Mouse (Mus musculus) limb, embryonic 14.5 days (tissue): ENCODE data around the gene Lin7a. TPM values are rescaled to one million over a fixed set of nuclear protein-coding genes. Genes with fewer than 3 reads are reported as not detected.

ENCODE experiments used
- ATAC-seq: fragments of 200-750 bp; cut with Nextera tagmentation; 2 replicates; pipeline ENCODE4 v1.8.0; 2017; ENCODE audit warnings: low read depth, moderate number of reproducible peaks, moderate TSS enrichment; ENCODE audit not compliant: low FRiP score
- DNase-seq: peaks from one replicate; pipeline ENCODE4 v3.0.0-alpha.2; 2015; ENCODE audit warnings: low spot score
- H3K27ac ChIP-seq: fragments of 300-500 bp; sonication (generic); replicated peaks from 2 replicates; pipeline ENCODE4 v1.5.1; 2014; ENCODE audit warnings: low read depth, mild to moderate bottlenecking, low read length, moderate library complexity, mixed read lengths
- H3K27me3 ChIP-seq: fragments of 300-500 bp; sonication (generic); 2 replicates; pipeline ENCODE4 v1.6.1; 2014; ENCODE audit warnings: low read length, mixed read lengths; ENCODE audit not compliant: control insufficient read depth, insufficient read depth
- H3K36me3 ChIP-seq: fragments of 300-500 bp; sonication (generic); 2 replicates; pipeline ENCODE4 v1.6.1; 2014; ENCODE audit warnings: mild to moderate bottlenecking, low read length, moderate library complexity, mixed read lengths; ENCODE audit not compliant: control insufficient read depth, insufficient read depth
- H3K4me1 ChIP-seq: fragments of 300-500 bp; sonication (generic); 2 replicates; pipeline ENCODE4 v1.6.1; 2014; ENCODE audit warnings: antibody characterized with exemption, low read length, mixed read lengths; ENCODE audit not compliant: control insufficient read depth, insufficient read depth
- H3K4me2 ChIP-seq: fragments of 300-500 bp; sonication (generic); replicated peaks from 2 replicates; pipeline ENCODE4 v1.6.1; 2014; ENCODE audit warnings: low read depth, mild to moderate bottlenecking, low read length, moderate library complexity; ENCODE audit not compliant: severe bottlenecking
- H3K4me3 ChIP-seq: fragments of 300-500 bp; sonication (generic); replicated peaks from 2 replicates; pipeline ENCODE4 v1.5.1; 2014; ENCODE audit warnings: low read length
- H3K9ac ChIP-seq: fragments of 300-500 bp; sonication (generic); 2 replicates; pipeline ENCODE4 v1.6.1; 2014; ENCODE audit warnings: mild to moderate bottlenecking, low read depth, low read length, moderate library complexity; ENCODE audit not compliant: severe bottlenecking
- H3K9me3 ChIP-seq: fragments of 300-500 bp; sonication (generic); 2 replicates; pipeline ENCODE4 v1.6.1; 2016; ENCODE audit warnings: low read length; ENCODE audit not compliant: control insufficient read depth
- POLR2A ChIP-seq: fragments of 200-500 bp; IDR thresholded peaks from 2 replicates; pipeline ENCODE4 v1.8.0; 2012; ENCODE audit warnings: inconsistent platforms, mild to moderate bottlenecking, moderate library complexity, borderline replicate concordance; ENCODE audit not compliant: insufficient read depth, insufficient read length; ENCODE audit errors: extremely low read depth
- WGBS: fragments of 180-500 bp; shearing (Covaris S2); extraction: QIAGEN DNeasy Blood & Tissue Kit; methylation state at CpG from one replicate; pipeline ENCODE4 v1.1.7; 2014; 5-methylcytosine and 5-hydroxymethylcytosine counted together
- polyA plus RNA-seq, 2 experiments: library from polyadenylated mRNA; depleted of rRNA in 1 of 2; stranded (reverse) in 1 of 2; unstranded in 1 of 2; fragments of >200 nt; fragmentation: Nextera tagmentation in 1 of 2; extraction: Ambion mirVana in 1 of 2; gene quantifications; 2 replicates each; pipeline versions ENCODE4 v1.2.1 to v1.2.3; 2012 to 2014

Lin7a gene
- polyA plus RNA-seq, 2 experiments: 2.6 to 5.2 TPM

DNA sequence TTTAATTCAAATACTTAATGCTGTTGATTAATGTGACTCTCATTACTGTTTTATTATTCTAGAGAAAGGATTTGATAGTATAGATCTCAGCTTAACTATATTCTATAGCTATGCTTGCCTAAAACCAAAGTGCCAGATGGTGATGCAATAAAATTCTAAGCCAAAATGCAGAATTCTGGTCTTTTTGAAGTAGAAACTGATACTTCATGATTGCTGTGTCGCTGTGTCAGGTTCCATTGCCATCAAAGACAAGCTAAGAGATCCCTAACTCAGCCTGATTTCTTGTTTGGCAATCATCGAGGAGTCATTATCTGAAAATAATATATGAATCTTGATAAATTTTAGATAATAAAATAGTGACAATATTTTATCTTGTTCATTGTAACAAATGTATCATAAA, 38.3 kb upstream of the Lin7a start:
- H3K9me3 ChIP-seq: no peaks in the 10 kb centered on the region
- DNase-seq (no peak), ATAC-seq (no peak)
- WGBS: 80% methylated on average over 2 of the region's 2 CpGs
- no peaks in the 10 kb centered on the region for H3K4me1 ChIP-seq
- H3K27ac ChIP-seq: no peak overlapping the region
- H3K36me3 ChIP-seq: no peaks in the 10 kb centered on the region
- no peak overlapping the region for H3K4me2 ChIP-seq
- no peak overlapping the region for H3K4me3 ChIP-seq
- no peak for TF ChIP-seq POLR2A
- no peak overlapping the region for H3K9ac ChIP-seq
- no peaks in the 10 kb centered on the region for H3K27me3 ChIP-seq

DNA sequence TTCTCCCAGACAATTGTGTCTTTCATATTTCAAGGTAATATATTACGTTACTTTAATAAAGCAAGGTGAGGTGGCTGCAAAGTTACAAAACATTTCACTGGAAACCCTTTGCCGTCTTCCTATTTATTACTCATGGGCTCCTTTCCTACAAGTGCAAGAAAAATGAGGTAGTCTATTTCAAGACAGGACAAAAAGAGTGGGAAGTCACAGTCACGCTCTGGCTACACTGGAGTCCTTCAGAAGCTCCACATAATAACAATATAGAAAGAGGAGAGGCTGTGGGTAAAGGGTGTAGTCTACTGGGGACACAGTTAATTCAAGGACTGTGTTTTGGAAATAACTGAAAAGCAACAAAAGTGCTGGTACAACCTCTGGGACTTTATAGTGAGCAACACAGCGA, 37.7 kb upstream of the Lin7a start:
- Histone ChIP-seq H3K27me3 (no peaks in the 10 kb centered on the region), H3K36me3 (no peaks in the 10 kb centered on the region), H3K4me3 (no peak overlapping the region), H3K27ac (no peak overlapping the region), H3K9ac (no peak overlapping the region), H3K4me1 (no peaks in the 10 kb centered on the region), H3K9me3 (no peaks in the 10 kb centered on the region), H3K4me2 (no peak overlapping the region)
- DNase-seq (no peak), ATAC-seq (no peak)
- WGBS: 84% methylated on average over 4 of the region's 4 CpGs
- no peak for TF ChIP-seq POLR2A

DNA sequence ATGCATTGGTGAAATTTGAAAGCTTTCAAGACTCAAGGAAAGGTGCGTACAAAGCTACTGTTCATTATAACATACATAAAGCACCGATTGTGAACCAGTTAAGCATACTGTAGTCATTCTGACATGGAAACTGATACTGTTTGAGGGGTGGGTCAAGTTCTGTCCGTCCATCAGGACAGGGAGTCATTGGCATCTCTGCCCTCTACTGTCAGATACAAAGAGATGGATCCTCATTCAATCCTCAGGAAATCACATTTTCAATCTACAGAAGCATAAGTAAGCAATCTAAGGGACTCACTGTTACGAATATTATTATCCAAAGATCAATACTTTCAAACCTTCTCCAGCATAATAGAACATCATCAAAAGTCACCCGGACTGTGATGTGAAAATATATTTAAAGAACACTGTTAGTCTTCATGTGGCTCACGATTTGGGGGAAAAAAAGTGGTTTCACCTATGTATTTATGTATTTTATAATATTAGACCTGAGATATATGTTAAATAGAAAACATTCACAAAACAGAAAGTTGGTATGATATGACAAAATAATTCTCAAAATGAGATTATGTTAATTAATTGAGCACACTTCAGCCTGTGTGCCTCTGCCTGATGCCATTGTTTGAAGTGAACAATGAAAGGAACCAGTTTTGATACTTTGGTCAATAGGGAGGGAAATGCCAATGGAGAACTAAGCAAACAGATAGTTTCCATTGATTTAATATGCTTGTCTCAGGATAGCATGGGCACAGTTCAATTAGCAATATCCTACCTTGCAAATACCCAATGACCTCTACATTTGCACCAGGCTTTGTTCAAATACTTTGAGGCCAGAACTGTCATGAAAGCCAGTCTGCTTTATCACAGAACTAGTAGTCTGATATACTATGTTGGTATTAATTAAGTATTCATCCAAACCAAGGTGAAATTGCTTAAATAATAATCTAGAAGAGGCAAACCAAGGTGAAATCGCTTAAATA, 36.8 kb upstream of the Lin7a start:
- Histone ChIP-seq H3K9ac (no peak overlapping the region), H3K27ac (no peak overlapping the region), H3K4me3 (no peak overlapping the region), H3K4me1 (no peaks in the 10 kb centered on the region), H3K36me3 (no peaks in the 10 kb centered on the region), H3K4me2 (no peak overlapping the region), H3K27me3 (no peaks in the 10 kb centered on the region), H3K9me3 (no peaks in the 10 kb centered on the region)
- ATAC-seq (no peak), DNase-seq (no peak)
- WGBS: 81% methylated on average over 7 of the region's 7 CpGs
- TF ChIP-seq POLR2A: no peak

- ATAC-seq (no peak), DNase-seq (no peak)
- H3K9ac ChIP-seq: no peak overlapping the region
- H3K36me3 ChIP-seq: no peaks in the 10 kb centered on the region
- TF ChIP-seq POLR2A: no peak
- H3K9me3 ChIP-seq: no peaks in the 10 kb centered on the region
- WGBS: 75% methylated on average over 3 of the region's 3 CpGs
- H3K4me3 ChIP-seq: no peak overlapping the region
- H3K4me1 ChIP-seq: no peaks in the 10 kb centered on the region
- no peak overlapping the region for H3K4me2 ChIP-seq
- no peak overlapping the region for H3K27ac ChIP-seq
- no peaks in the 10 kb centered on the region for H3K27me3 ChIP-seq
These were observed 36.0 kb upstream of the Lin7a start for GRCm38 (mm10) chr10:107235496-107235895.

- H3K4me3 ChIP-seq: no peak overlapping the region
- no peaks in the 10 kb centered on the region for H3K36me3 ChIP-seq
- no peak for DNase-seq
- no peaks in the 10 kb centered on the region for H3K9me3 ChIP-seq
- no peak for ATAC-seq
- no peak overlapping the region for H3K9ac ChIP-seq
- TF ChIP-seq POLR2A: no peak
- H3K27me3 ChIP-seq: no peaks in the 10 kb centered on the region
- WGBS: 83% methylated on average over 4 of the region's 4 CpGs
- H3K4me1 ChIP-seq: no peaks in the 10 kb centered on the region
- no peak overlapping the region for H3K4me2 ChIP-seq
- H3K27ac ChIP-seq: no peak overlapping the region
These were observed 35.3 kb upstream of the Lin7a start for GRCm38 (mm10) chr10:107236211-107236610.
